In genomic region chr3:78158450-78158849, GRCm38 (mm10) we compare ENCODE assay signal across 11 mouse cellular contexts.
DNase-seq lines count a peak whose midpoint lies in the region.
"Had no signal": no experiment of that assay in that cellular context is flagged by ENCODE, and none has a peak within 500 bp of the region (broad histone marks: within the 10 kb centered on the region; RNA-seq: fewer than 3 reads in every experiment).

No protein-coding gene starts in this region.

- peak; percentile 3 for DNase-seq in cerebellum, adult 11 months
- no peak for DNase-seq in cerebellum, adult 11-12 months
- DNase-seq in brain, embryonic 18.5 days (ENCODE audit: low read depth, low spot score), result peak; percentile 18
- DNase-seq in frontal cortex, adult 2 months (ENCODE audit: extremely low spot score in 1 of 2, low spot score in 1 of 2), result peak; percentile 66 to 81
- DNase-seq in left cerebral cortex, adult 9 months (ENCODE audit: low spot score in 2 of 2), result peak; percentile 36 to 74
- DNase-seq in spleen, adult 18-20 months, result no peak
- DNase-seq in adrenal gland, adult 2 months, result no peak
- DNase-seq in adipocyte (ENCODE audit: low spot score), result no peak
- DNase-seq: adrenal gland, postnatal 10 days; gastrocnemius, postnatal 10 days; kidney, adult 18-20 months had no signal

Comparison
In these comparisons a context has a peak if more than half of its experiments do, and no peak if none do; other contexts are left out.
1. DNase-seq: peak in cerebellum, adult 11 months (single experiment), brain, embryonic 18.5 days (single experiment), frontal cortex, adult 2 months (2 of 2) and left cerebral cortex, adult 9 months (2 of 2); none in cerebellum, adult 11-12 months (single experiment), spleen, adult 18-20 months (0 of 2), adrenal gland, adult 2 months (single experiment) and adipocyte (single experiment).